Mouse (Mus musculus): ENCODE measurements around the gene Wdfy3. TPM values are rescaled to one million over a fixed set of nuclear protein-coding genes. Genes with fewer than 3 reads are reported as not detected.

The Wdfy3 gene
- total RNA-seq, 2 experiments from 2014 or later: 20.0 to 23.9 TPM

DNA sequence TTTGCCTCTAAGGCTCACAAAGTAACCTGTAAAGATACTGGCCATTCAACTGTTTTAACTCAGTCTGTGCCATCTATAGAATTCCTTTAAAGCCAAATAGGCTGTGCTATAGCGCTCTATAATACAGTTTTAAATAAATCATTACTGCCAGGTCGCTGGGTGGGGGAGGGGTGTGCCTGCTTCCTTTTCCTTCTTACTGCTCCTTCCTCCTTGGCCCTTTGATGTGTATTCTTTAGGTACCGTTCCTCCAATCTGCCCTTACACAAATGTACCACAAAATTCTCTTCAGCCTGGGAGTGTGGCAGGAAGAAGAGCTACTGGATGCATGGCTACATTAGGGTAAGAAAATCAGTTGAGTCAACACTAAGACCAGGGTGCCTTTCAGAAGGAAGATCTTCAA lies 1.5 kb upstream of the Wdfy3 start:
- intact Hi-C loops (cut with DNase I): loop anchor here (5.0 kb wide), 2 partner anchors 69 to 139 kb away; no protein-coding TSS in a partner anchor
- no peak for DNase-seq
- TF ChIP-seq CTCF (IDR thresholded peaks at IDR 0.05): no peak
- Histone ChIP-seq H3K27ac (no peak overlapping the region), H3K4me3 (peak overlapping the region; percentile 97; the same call in 1 of the 2 replicates)

DNA sequence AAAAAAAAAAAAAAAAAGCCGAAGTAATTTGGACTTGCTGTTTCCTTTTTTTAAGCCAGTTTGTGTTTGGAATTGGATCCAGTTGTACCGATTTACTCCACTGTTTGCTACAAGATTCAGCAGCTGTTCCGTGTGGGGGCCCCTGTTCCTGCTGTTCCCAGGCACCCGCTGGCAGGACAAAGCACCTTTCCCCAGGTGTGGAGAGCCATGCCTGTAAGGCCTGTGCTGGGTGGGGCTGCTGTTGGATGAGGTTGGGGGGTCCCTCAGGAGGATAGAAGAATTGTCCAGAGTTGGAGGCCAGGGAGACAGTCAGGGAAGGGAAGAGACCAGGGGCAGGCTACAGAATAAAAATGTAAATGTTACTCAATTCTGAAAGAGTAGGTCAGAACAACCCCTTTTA lies 1.1 kb upstream of the Wdfy3 start:
- H3K27ac ChIP-seq: peak overlapping the region; percentile 94; the same call in 1 of the 2 replicates
- DNase-seq: no peak
- peak overlapping the region; percentile 97 for H3K4me3 ChIP-seq
- no peak for TF ChIP-seq CTCF (IDR thresholded peaks at IDR 0.05)
- intact Hi-C loops (cut with DNase I): loop anchor here (5.0 kb wide), 2 partner anchors 68 to 138 kb away; no protein-coding TSS in a partner anchor

DNA sequence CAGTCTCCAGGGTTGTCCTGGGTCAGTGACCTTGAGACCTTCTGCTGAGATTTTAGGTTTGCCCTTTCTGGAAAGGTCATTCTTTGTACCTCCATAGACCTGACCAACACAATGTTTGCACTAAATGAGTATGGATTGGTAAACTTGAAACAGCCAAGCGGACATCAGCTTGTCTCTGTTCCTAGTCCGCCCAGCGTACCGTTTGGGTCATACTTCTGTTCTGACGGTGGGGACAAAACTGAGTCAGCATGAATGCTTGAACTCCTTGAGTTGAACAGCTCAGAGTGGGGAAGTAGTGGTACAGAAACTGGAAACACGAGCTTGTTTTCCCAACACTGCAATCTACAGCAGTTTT lies 670 bp upstream of the Wdfy3 start:
- Histone ChIP-seq H3K27ac (peak overlapping the region; percentile 94), H3K4me3 (peak overlapping the region; percentile 97)
- DNase-seq: peak; percentile 39
- intact Hi-C loops (cut with DNase I): loop anchor here (5.0 kb wide), 2 partner anchors 68 to 138 kb away; no protein-coding TSS in a partner anchor
- TF ChIP-seq CTCF (IDR thresholded peaks at IDR 0.05): no peak

DNA sequence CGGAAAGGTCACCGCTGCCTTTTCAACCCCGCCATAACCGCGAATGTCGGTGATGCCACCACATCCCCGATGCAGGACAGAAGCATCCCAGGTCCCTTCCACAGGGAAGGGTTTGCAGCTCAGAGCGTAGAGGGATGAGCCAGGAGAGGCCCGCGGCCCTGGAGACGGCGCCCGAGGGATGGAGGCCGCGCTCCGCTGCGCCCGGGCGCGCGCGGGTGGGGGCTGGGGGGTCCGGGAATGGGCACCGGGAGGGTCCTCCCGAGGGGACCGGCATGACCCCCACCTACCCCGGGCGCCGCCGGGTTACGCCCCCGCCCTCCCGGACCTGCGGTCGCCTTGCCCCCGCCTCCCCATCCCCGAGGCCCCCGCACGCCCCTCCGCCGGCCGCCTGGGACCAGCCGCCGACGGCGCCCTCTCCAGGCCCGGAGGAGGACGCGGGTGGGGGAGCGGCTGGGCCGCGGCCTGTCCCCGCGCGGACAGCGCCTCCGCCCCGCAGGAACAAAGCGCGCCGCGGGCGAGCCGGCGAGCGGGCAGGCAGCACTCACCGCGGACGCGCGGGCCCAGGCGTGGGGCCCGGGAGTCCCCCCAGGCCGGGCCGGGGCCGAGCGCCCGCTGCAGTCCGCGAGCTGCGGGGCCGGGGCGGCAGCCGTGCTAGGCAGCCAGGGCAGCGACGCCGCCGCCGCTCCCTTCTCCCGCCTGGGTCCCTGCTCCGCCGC lies 512 bp downstream of the Wdfy3 start:
- DNase-seq: peak; percentile 83
- peak; percentile 48 for TF ChIP-seq CTCF (IDR thresholded peaks at IDR 0.05)
- Histone ChIP-seq H3K4me3 (peak overlapping the region; percentile 97), H3K27ac (peak overlapping the region; percentile 94)
- intact Hi-C loops (cut with DNase I): no loop called here

DNA sequence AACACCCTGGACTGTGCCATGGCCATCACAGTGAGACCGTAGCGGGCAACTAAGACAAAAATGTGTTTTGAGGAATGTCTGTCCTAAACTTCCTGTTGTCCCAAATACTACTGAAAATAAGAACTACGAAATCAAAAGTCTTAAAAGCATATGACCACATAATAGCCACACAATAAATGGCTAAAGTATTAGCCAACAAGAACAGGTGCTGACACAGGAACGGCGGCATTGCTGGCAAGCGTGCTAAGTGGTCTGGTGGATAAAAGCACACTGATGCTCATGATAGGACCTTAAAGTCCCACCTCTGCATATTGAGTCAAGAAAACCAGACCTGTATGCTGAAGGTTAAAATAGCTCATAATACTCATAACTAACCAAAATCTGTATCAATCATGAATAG lies 3.3 kb downstream of the Wdfy3 start:
- Histone ChIP-seq H3K27ac (no peak overlapping the region), H3K4me3 (no peak overlapping the region)
- no peak for DNase-seq
- intact Hi-C loops (cut with DNase I): no loop called here
- TF ChIP-seq CTCF (IDR thresholded peaks at IDR 0.05): no peak

DNA sequence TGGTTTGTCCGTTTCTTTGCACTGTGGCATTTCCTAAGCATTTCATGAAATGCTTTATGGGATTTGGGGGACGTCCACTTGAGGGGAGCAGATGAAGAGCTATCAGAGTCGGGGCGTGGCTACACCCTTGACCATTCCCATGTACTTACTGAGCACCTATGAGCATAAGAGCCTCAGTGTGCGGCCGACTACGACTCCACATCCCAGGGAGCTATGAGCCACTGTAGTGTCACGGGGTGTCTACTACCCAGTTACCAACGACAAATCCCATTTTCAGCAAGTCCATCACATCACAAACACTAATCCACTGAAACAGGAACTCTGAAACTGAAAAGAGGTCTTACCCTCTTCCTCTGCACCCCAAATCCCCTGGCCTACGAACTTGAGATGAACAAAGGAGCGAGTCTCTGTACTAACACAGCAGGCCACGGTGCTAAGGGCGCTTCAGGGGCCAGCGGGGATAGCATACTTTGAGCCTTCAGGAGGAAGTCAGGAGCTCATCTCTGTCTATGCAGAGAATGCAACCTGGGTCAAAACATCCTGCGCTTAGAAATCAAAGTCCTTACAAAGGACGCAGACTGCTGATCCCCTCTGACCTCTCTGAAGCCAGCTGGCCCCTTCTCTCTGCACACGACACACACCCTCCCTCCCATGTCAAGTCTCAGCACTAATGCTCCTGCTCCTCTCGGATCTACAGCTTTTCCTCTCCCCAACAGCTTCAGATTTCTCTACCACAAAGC lies 6.5 kb downstream of the Wdfy3 start:
- no peak for DNase-seq
- intact Hi-C loops (cut with DNase I): no loop called here
- H3K27ac ChIP-seq: no peak overlapping the region
- no peak overlapping the region for H3K4me3 ChIP-seq
- no peak for TF ChIP-seq CTCF (IDR thresholded peaks at IDR 0.05)

DNA sequence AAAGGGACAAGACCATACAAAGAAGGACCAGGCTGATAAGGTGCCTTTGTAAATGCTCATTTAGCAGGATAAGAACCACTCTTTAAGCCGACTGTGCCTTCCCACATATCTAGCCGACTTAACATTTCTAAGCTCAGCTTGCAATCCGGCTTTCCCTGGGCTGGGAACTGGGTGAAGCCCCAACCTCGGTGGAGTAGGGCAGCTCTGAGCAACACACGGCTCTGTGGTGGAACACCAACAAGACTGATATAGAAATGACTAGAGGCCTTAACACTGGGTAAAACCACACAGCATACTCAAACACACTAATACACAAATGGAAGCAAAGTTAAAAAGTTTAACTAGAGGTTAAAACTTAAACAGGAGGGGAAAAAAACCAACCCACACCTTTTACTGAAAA lies 7.9 kb downstream of the Wdfy3 start:
- H3K27ac ChIP-seq: no peak overlapping the region
- no peak for TF ChIP-seq CTCF (IDR thresholded peaks at IDR 0.05)

DNA sequence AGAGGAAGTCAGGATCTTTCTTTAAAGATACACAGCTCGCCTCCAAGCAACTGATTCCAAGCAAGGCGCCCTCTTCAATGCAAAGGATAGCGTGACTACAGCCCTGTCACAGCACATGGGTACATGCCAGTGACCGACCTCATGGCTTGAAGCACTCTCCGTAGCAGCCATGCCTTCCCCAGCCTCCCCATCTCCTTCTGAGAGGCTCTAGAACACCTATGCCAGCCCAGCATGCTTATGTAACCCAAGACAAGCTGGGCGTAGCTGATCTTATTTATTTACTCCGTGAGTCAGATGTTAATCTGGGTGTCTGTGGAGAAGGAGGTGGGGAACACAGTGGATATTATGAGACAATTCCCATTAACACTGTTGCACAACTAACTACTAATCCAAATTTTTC lies 13.8 kb downstream of the Wdfy3 start:
- peak; percentile 56 for DNase-seq
- no peak for TF ChIP-seq CTCF (IDR thresholded peaks at IDR 0.05)
- Histone ChIP-seq H3K27ac (peak overlapping the region; percentile 79), H3K4me3 (peak overlapping the region; percentile 36)
- intact Hi-C loops (cut with DNase I): no loop called here

More for the DNA sequence above, 7.9 kb downstream of the Wdfy3 start:
- no peak for DNase-seq
- intact Hi-C loops (cut with DNase I): no loop called here
- H3K4me3 ChIP-seq: no peak overlapping the region

DNA sequence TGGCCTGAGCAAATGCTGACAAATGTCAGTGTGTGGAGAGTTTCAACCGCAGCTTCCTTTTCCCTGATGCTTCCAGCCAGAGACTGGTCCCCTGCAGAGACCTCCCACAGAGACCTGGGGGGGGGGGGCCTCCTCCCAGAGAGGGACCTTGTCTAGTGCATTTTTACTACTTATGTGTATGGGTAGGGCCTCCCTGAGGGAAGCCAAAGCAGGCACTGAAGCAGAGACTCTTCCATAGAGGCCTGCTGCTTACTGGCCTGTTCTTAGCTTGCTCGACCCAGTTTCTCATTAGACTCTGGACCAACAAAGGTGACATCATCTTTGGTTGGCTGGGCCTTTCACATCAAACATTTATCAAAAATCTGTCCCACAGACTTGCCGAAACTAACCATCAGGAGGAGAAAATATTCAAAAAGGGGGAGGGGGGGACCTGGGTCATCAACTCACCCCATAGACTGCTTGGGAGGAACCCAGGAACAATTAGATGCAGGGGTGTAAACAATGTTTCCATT lies 14.5 kb downstream of the Wdfy3 start:
- no peak for DNase-seq
- Histone ChIP-seq H3K4me3 (no peak overlapping the region), H3K27ac (peak overlapping the region; percentile 79)
- no peak for TF ChIP-seq CTCF (IDR thresholded peaks at IDR 0.05)
- intact Hi-C loops (cut with DNase I): no loop called here

DNA sequence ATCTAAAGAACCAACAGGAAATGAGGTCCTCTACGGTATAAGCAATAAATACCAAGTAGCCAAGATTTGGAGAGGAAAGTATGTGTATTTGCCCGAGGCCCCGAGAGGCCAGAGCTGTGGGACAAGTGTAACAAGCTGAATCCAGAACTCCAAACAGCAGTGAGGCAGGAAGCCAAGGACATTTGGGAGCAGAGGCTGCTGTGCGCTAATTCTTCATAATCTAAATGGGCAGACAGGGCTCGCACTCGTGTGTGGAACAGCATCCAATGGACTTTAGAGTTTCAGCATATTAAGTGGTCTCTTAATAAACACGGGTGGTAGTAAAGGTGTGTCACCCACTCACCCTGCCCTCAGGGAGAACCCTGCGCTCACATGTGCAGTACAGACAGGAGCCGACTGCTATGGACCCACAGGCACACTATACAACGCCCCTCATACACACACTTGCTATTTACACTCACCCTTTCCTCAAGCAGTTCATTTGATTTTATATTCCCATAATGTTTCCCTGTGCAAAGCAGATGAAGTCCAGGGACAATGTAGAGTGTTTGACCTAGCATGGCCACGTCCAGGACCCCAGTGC lies 15.1 kb downstream of the Wdfy3 start:
- Histone ChIP-seq H3K27ac (peak overlapping the region; percentile 79), H3K4me3 (peak overlapping the region; percentile 0; the same call in 1 of the 2 replicates)
- no peak for TF ChIP-seq CTCF (IDR thresholded peaks at IDR 0.05)
- peak; percentile 62 for DNase-seq
- intact Hi-C loops (cut with DNase I): no loop called here

DNA sequence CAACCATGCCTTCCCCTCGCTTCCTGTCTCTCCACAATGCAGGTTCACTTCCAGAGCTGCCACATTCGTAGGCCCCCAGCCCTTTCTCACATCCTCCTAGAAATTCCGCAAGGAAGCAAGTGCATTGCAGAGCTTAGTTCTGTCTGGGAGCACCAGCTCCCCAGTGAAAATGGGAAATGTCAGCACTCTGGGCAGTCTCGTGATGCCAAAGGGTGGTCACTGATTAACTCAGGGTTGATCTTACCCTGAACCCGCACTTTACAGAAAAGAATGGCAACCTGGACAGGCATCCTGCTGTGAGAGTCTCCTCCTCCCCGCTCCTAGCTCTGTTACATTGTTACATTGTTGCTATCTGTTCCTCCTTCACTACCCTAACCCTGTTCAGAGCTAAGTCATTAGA lies 16.8 kb downstream of the Wdfy3 start:
- no peak for DNase-seq
- 0 out of 2 replicates have a peak overlapping the region, but pooled peaks have one; percentile 28 for H3K27ac ChIP-seq
- no peak overlapping the region for H3K4me3 ChIP-seq
- intact Hi-C loops (cut with DNase I): no loop called here
- TF ChIP-seq CTCF (IDR thresholded peaks at IDR 0.05): no peak

DNA sequence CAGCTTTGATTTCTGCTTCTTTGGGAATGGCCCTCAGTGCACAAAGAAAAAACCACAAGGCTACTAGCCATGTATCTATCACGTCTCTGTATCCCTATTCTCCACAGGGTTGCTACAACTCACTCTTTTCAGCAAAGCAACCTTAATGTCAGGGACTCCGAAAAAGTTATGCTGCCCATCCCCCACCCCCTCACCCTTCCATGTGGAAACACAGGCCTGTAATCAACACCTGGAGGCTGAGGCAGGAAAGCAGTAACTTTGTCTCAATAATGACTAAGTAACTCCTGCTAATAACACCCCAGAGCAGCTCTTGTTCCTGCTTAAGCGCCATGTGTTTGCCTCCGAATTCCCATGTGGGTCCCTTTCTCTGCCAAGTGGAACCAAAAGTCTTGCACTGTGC lies 17.3 kb downstream of the Wdfy3 start:
- Histone ChIP-seq H3K27ac (no peak overlapping the region), H3K4me3 (no peak overlapping the region)
- intact Hi-C loops (cut with DNase I): no loop called here
- DNase-seq: no peak
- no peak for TF ChIP-seq CTCF (IDR thresholded peaks at IDR 0.05)

DNA sequence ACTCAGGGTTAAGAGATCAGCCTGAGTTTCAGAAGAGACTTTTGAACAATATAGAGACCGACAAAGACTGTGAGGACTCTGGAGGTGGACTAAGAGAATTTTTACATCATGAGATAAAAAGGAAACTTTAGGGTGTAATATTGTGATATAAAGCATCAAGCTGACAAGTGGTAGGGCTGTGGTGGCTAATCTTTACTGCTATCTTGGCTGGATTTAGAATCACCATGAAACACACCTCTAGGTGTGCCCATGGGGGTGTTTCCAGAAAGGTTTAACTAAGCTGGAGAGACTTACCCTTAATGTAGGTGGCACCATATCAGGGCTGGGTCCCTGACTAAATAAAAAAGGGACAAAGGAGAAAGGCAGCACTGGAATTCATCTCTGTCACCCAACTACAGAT lies 19.0 kb downstream of the Wdfy3 start:
- TF ChIP-seq CTCF (IDR thresholded peaks at IDR 0.05): no peak
- H3K27ac ChIP-seq: no peak overlapping the region
- intact Hi-C loops (cut with DNase I): no loop called here
- DNase-seq: no peak
- H3K4me3 ChIP-seq: no peak overlapping the region
